Mouse (Mus musculus): Measurements from ENCODE around the gene Gcn1l1. TPM values are rescaled to one million over a fixed set of nuclear protein-coding genes. Genes with fewer than 3 reads are reported as not detected.

Gcn1l1 gene
- polyA plus RNA-seq, 1 experiment from 2014 or later, result 15.0 TPM

GRCm38 (mm10) chr5:115619690-115620089 lies 54.6 kb downstream of the Gcn1l1 start:
- no peak overlapping the region for H3K4me2 ChIP-seq
- no peak overlapping the region for H3K4me3 ChIP-seq (replicated peaks)
- peaks cover 20% of the 10 kb centered on the region for H3K4me1 ChIP-seq (replicated peaks)
- no peaks in the 10 kb centered on the region for H3K27me3 ChIP-seq
- ATAC-seq (ENCODE audit: insufficient read depth), result no peak
- no peaks in the 10 kb centered on the region for H3K9me3 ChIP-seq (replicated peaks)
- H3K36me3 ChIP-seq (replicated peaks), result peaks cover 75% of the 10 kb centered on the region
- 80% methylated on average over 15 of the region's 15 CpGs for WGBS (ENCODE audit: insufficient replicate concordance)
- H3K27ac ChIP-seq (replicated peaks), result no peak overlapping the region
- no peak overlapping the region for H3K9ac ChIP-seq

GRCm38 (mm10) chr5:115622686-115623085 lies 57.6 kb downstream of the Gcn1l1 start:
- Histone ChIP-seq H3K4me3 (replicated peaks) (no peak overlapping the region), H3K9ac (no peak overlapping the region), H3K27ac (replicated peaks) (peak overlapping the region; percentile 80), H3K9me3 (replicated peaks) (no peaks in the 10 kb centered on the region), H3K4me1 (replicated peaks) (peaks cover 47% of the 10 kb centered on the region), H3K36me3 (replicated peaks) (peaks cover 45% of the 10 kb centered on the region), H3K27me3 (no peaks in the 10 kb centered on the region), H3K4me2 (no peak overlapping the region)
- 74% methylated on average over 7 of the region's 7 CpGs for WGBS (ENCODE audit: insufficient replicate concordance)
- ATAC-seq (ENCODE audit: insufficient read depth), result no peak

GRCm38 (mm10) chr5:115623694-115624440 lies 58.8 kb downstream of the Gcn1l1 start:
- H3K9ac ChIP-seq, result no peak overlapping the region
- no peak overlapping the region for H3K4me2 ChIP-seq
- no peak for ATAC-seq (ENCODE audit: insufficient read depth)
- peaks cover 34% of the 10 kb centered on the region for H3K36me3 ChIP-seq (replicated peaks)
- WGBS (ENCODE audit: insufficient replicate concordance), result 56% methylated on average over 9 of the region's 9 CpGs
- H3K4me3 ChIP-seq (replicated peaks), result no peak overlapping the region
- H3K27ac ChIP-seq (replicated peaks), result peak overlapping the region; percentile 80
- H3K4me1 ChIP-seq (replicated peaks), result peaks cover 59% of the 10 kb centered on the region
- no peaks in the 10 kb centered on the region for H3K9me3 ChIP-seq (replicated peaks)
- no peaks in the 10 kb centered on the region for H3K27me3 ChIP-seq

GRCm38 (mm10) chr5:115626237-115626886 lies 61.3 kb downstream of the Gcn1l1 start:
- H3K9ac ChIP-seq, result peak overlapping the region; percentile 63
- H3K4me2 ChIP-seq, result peak overlapping the region; percentile 78
- peak overlapping the region; percentile 98 for H3K27ac ChIP-seq (replicated peaks)
- 31% methylated on average over 10 of the region's 10 CpGs for WGBS (ENCODE audit: insufficient replicate concordance)
- peaks cover 10% of the 10 kb centered on the region for H3K36me3 ChIP-seq (replicated peaks)
- no peaks in the 10 kb centered on the region for H3K27me3 ChIP-seq
- peak overlapping the region; percentile 44 for H3K4me3 ChIP-seq (replicated peaks)
- peaks cover 79% of the 10 kb centered on the region for H3K4me1 ChIP-seq (replicated peaks)
- H3K9me3 ChIP-seq (replicated peaks), result no peaks in the 10 kb centered on the region
- peak; percentile 97 for ATAC-seq (ENCODE audit: insufficient read depth)

- Histone ChIP-seq H3K9ac (no peak overlapping the region), H3K27ac (replicated peaks) (peak overlapping the region; percentile 98), H3K4me1 (replicated peaks) (peaks cover 79% of the 10 kb centered on the region)
Observed at GRCm38 (mm10) chr5:115628083-115628482, 63.0 kb downstream of the Gcn1l1 start.

GRCm38 (mm10) chr5:115629672-115630071 lies 64.6 kb downstream of the Gcn1l1 start:
- Histone ChIP-seq H3K27ac (replicated peaks) (peak overlapping the region; percentile 30; the same call in 1 of the 2 replicates), H3K4me2 (no peak overlapping the region), H3K4me3 (replicated peaks) (no peak overlapping the region), H3K9ac (no peak overlapping the region), H3K9me3 (replicated peaks) (no peaks in the 10 kb centered on the region), H3K4me1 (replicated peaks) (peaks cover 82% of the 10 kb centered on the region), H3K36me3 (replicated peaks) (peaks cover 12% of the 10 kb centered on the region), H3K27me3 (no peaks in the 10 kb centered on the region)
- WGBS (ENCODE audit: insufficient replicate concordance), result 78% methylated on average over 4 of the region's 4 CpGs
- ATAC-seq (ENCODE audit: insufficient read depth), result no peak

More at GRCm38 (mm10) chr5:115628083-115628482, 63.0 kb downstream of the Gcn1l1 start:
- no peak for ATAC-seq (ENCODE audit: insufficient read depth)
- Histone ChIP-seq H3K4me3 (replicated peaks) (no peak overlapping the region), H3K4me2 (no peak overlapping the region), H3K27me3 (no peaks in the 10 kb centered on the region), H3K36me3 (replicated peaks) (no peaks in the 10 kb centered on the region), H3K9me3 (replicated peaks) (no peaks in the 10 kb centered on the region)
- WGBS (ENCODE audit: insufficient replicate concordance), result 27% methylated on average over 8 of the region's 8 CpGs

- Histone ChIP-seq H3K4me3 (replicated peaks) (peak overlapping the region; percentile 92), H3K9ac (peak overlapping the region; percentile 92)
Observed at GRCm38 (mm10) chr5:115630291-115630690, 65.2 kb downstream of the Gcn1l1 start.

GRCm38 (mm10) chr5:115631505-115632357 lies 66.7 kb downstream of the Gcn1l1 start, which contains the start of gene Rab35:
TSS of gene Rab35 (plus strand) at chr5:115631908.
- peaks cover 17% of the 10 kb centered on the region for H3K36me3 ChIP-seq (replicated peaks)
- under 1% methylated on average over 91 of the region's 125 CpGs for whole genome bisulfite sequencing (ENCODE audit: insufficient replicate concordance)
- H3K27ac ChIP-seq (replicated peaks), result peak within 1 kb of the TSS; percentile 99
- peak within 1 kb of the TSS; percentile 92 for H3K9ac ChIP-seq
- H3K4me2 ChIP-seq, result peak within 1 kb of the TSS; percentile 80
- H3K9me3 ChIP-seq (replicated peaks), result no peaks in the 10 kb centered on the region
- no peaks in the 10 kb centered on the region for H3K27me3 ChIP-seq
- ATAC-seq (ENCODE audit: insufficient read depth), result peak; percentile 83
- H3K4me3 ChIP-seq (replicated peaks), result peak within 1 kb of the TSS; percentile 92
- H3K4me1 ChIP-seq (replicated peaks), result peaks cover 82% of the 10 kb centered on the region

More at GRCm38 (mm10) chr5:115630291-115630690, 65.2 kb downstream of the Gcn1l1 start:
- Histone ChIP-seq H3K36me3 (replicated peaks) (peaks cover 14% of the 10 kb centered on the region), H3K27ac (replicated peaks) (peak overlapping the region; percentile 99), H3K9me3 (replicated peaks) (no peaks in the 10 kb centered on the region), H3K27me3 (no peaks in the 10 kb centered on the region), H3K4me2 (peak overlapping the region; percentile 80), H3K4me1 (replicated peaks) (peaks cover 82% of the 10 kb centered on the region)
- ATAC-seq (ENCODE audit: insufficient read depth), result no peak
- 68% methylated on average over 5 of the region's 5 CpGs for WGBS (ENCODE audit: insufficient replicate concordance)

- Histone ChIP-seq H3K4me1 (replicated peaks) (peaks cover 82% of the 10 kb centered on the region), H3K9ac (peak overlapping the region; percentile 90), H3K27ac (replicated peaks) (peak overlapping the region; percentile 99), H3K4me3 (replicated peaks) (peak overlapping the region; percentile 92), H3K4me2 (peak overlapping the region; percentile 80), H3K9me3 (replicated peaks) (no peaks in the 10 kb centered on the region), H3K36me3 (replicated peaks) (peaks cover 23% of the 10 kb centered on the region), H3K27me3 (no peaks in the 10 kb centered on the region)
- 2% methylated on average over 25 of the region's 30 CpGs for WGBS (ENCODE audit: insufficient replicate concordance)
- ATAC-seq (ENCODE audit: insufficient read depth), result no peak
Observed at GRCm38 (mm10) chr5:115632358-115632714, 67.3 kb downstream of the Gcn1l1 start.

- Histone ChIP-seq H3K4me1 (replicated peaks) (peaks cover 80% of the 10 kb centered on the region), H3K27me3 (no peaks in the 10 kb centered on the region), H3K4me2 (peak overlapping the region; percentile 80), H3K9me3 (replicated peaks) (no peaks in the 10 kb centered on the region), H3K27ac (replicated peaks) (peak overlapping the region; percentile 99), H3K9ac (peak overlapping the region; percentile 90), H3K36me3 (replicated peaks) (peaks cover 30% of the 10 kb centered on the region), H3K4me3 (replicated peaks) (peak overlapping the region; percentile 92)
- 56% methylated on average over 4 of the region's 4 CpGs for WGBS (ENCODE audit: insufficient replicate concordance)
- no peak for ATAC-seq (ENCODE audit: insufficient read depth)
Observed at GRCm38 (mm10) chr5:115633060-115633459, 68.0 kb downstream of the Gcn1l1 start.

Data from liver, embryonic 15.5 days (tissue).